Mouse (Mus musculus) olfactory bulb, adult 2 months (tissue): ENCODE results near the gene Gm47841.

Source experiments
- CTCF ChIP-seq: fragments of 200-500 bp; IDR thresholded peaks from 2 replicates; pipeline ENCODE4 v1.5.1; 2012; ENCODE audit warnings: low read depth, mild to moderate bottlenecking, low read length, moderate library complexity; ENCODE audit not compliant: insufficient read depth
- POLR2A ChIP-seq: fragments of 200-500 bp; IDR thresholded peaks from 2 replicates; pipeline ENCODE4 v1.6.1; 2012; ENCODE audit warnings: mild to moderate bottlenecking, low read depth, low read length, moderate library complexity; ENCODE audit not compliant: insufficient read depth

- TF ChIP-seq CTCF, result no peak
- no peak for TF ChIP-seq POLR2A
These were observed 19.9 kb upstream of the Gm47841 start for GRCm38 (mm10) chr15:101066920-101067696.
